Mouse (Mus musculus) MEL (cell line): ENCODE data around the gene Olfr67. TPM values are rescaled to one million over a fixed set of nuclear protein-coding genes. Genes with fewer than 3 reads are reported as not detected.

Experiments
- DNase-seq: peaks from one replicate; pipeline ENCODE4 v3.0.0; 2011; ENCODE audit warnings: low read depth, low spot score
- H3K27ac ChIP-seq: 2 replicates; pipeline ENCODE4 v1.5.1; 2012; ENCODE audit warnings: low read depth, mild to moderate bottlenecking, control low read depth, low read length, moderate library complexity; ENCODE audit not compliant: control insufficient read depth
- H3K27me3 ChIP-seq, 2 experiments: fragments of 150-350 bp in 1 of 2; sonication (generic) in 1 of 2; 2 replicates each; pipeline ENCODE4 v1.6.1; 2012; ENCODE audit warnings: low read length in 2 of 2, mild to moderate bottlenecking in 2 of 2, improper control_type of control experiment in 1 of 2, moderate library complexity in 1 of 2; ENCODE audit not compliant: insufficient read depth in 2 of 2, control insufficient read depth in 1 of 2
- H3K36me3 ChIP-seq, 2 experiments: 2 replicates each; pipeline ENCODE4 v1.6.1; 2012 to 2014; ENCODE audit warnings: low read length in 2 of 2, improper control_type of control experiment in 1 of 2, inconsistent platforms in 1 of 2, mild to moderate bottlenecking in 1 of 2; ENCODE audit not compliant: insufficient read depth in 2 of 2, control insufficient read depth in 1 of 2
- H3K4me1 ChIP-seq, 2 experiments: fragments of 150-350 bp in 1 of 2; sonication (generic) in 1 of 2; 2 replicates each; pipeline ENCODE4 v1.6.1; 2012; ENCODE audit warnings: low read length in 2 of 2, improper control_type of control experiment in 1 of 2, mild to moderate bottlenecking in 1 of 2; ENCODE audit not compliant: insufficient read depth in 2 of 2, control insufficient read depth in 1 of 2
- H3K4me3 ChIP-seq, 2 experiments: fragments of 150-350 bp in 1 of 2; sonication (generic) in 1 of 2; 2 replicates each; pipeline ENCODE4 v1.5.1; 2012; ENCODE audit warnings: low read depth in 2 of 2, low read length in 2 of 2, mild to moderate bottlenecking in 2 of 2, moderate library complexity in 2 of 2, control low read depth in 1 of 2, improper control_type of control experiment in 1 of 2; ENCODE audit not compliant: control insufficient read depth in 1 of 2, insufficient read depth in 1 of 2
- H3K79me2 ChIP-seq: 2 replicates; pipeline ENCODE4 v1.6.1; 2012; ENCODE audit warnings: mild to moderate bottlenecking, low read length, moderate library complexity; ENCODE audit not compliant: control insufficient read depth, poor library complexity, insufficient read depth
- H3K9ac ChIP-seq: 2 replicates; pipeline ENCODE4 v1.6.1; 2012; ENCODE audit warnings: low read depth, mild to moderate bottlenecking, control low read depth, low read length, moderate library complexity; ENCODE audit not compliant: control insufficient read depth, poor library complexity, severe bottlenecking
- H3K9me3 ChIP-seq: fragments of 150-350 bp; sonication (generic); replicated peaks from 2 replicates; pipeline ENCODE4 v1.6.1; 2012; ENCODE audit warnings: mild to moderate bottlenecking, low read length, improper control_type of control experiment, moderate library complexity; ENCODE audit not compliant: insufficient read depth
- BHLHE40 ChIP-seq: IDR thresholded peaks from 2 replicates; pipeline ENCODE4 v1.6.1; 2012; ENCODE audit warnings: low read depth, mild to moderate bottlenecking, inconsistent platforms, low read length, improper control_type of control experiment, borderline replicate concordance
- CTCF ChIP-seq, 3 experiments: IDR thresholded peaks in 2 of 3; conservative IDR thresholded peaks in 1 of 3; 2 replicates each; pipeline ENCODE4 v1.5.1; 2011 to 2012; ENCODE audit warnings: low read length in 3 of 3, low read depth in 2 of 3, mild to moderate bottlenecking in 2 of 3, improper control_type of control experiment in 1 of 3, inconsistent platforms in 1 of 3, mixed read lengths in 1 of 3, moderate library complexity in 1 of 3; ENCODE audit not compliant: control insufficient read depth in 1 of 3, insufficient read depth in 1 of 3, poor library complexity in 1 of 3, severe bottlenecking in 1 of 3
- E2F4 ChIP-seq: IDR thresholded peaks from 2 replicates; pipeline ENCODE4 v1.6.1; 2011; ENCODE audit warnings: low read depth, low read length, improper control_type of control experiment, borderline replicate concordance
- ELF1 ChIP-seq: IDR thresholded peaks from 2 replicates; pipeline ENCODE4 v1.6.1; 2014; ENCODE audit warnings: low read depth, mild to moderate bottlenecking, inconsistent platforms, low read length, improper control_type of control experiment, moderate library complexity
- EP300 ChIP-seq, 2 experiments: IDR thresholded peaks; 2 replicates each; pipeline ENCODE4 v1.6.1; 2011; ENCODE audit warnings: improper control_type of control experiment in 2 of 2, low read length in 2 of 2, low read depth in 1 of 2, mild to moderate bottlenecking in 1 of 2
- ETS1 ChIP-seq: IDR thresholded peaks from 2 replicates; pipeline ENCODE4 v1.6.1; 2012; ENCODE audit warnings: low read depth, mild to moderate bottlenecking, inconsistent platforms, low read length, improper control_type of control experiment, moderate library complexity
- GATA1 ChIP-seq: IDR thresholded peaks from 2 replicates; pipeline ENCODE4 v1.6.1; 2011; ENCODE audit warnings: low read depth, low read length, improper control_type of control experiment
- JUND ChIP-seq: IDR thresholded peaks from 2 replicates; pipeline ENCODE4 v1.6.1; 2011; ENCODE audit warnings: low read depth, mild to moderate bottlenecking, improper control_type of control experiment, low read length
- MAFK ChIP-seq: IDR thresholded peaks from 2 replicates; pipeline ENCODE4 v1.6.1; 2011; ENCODE audit warnings: low read depth, mild to moderate bottlenecking, low read length, improper control_type of control experiment, borderline replicate concordance
- MXI1 ChIP-seq: IDR thresholded peaks from 2 replicates; pipeline ENCODE4 v1.6.1; 2011; ENCODE audit warnings: mild to moderate bottlenecking, low read depth, low read length, improper control_type of control experiment
- MYB ChIP-seq: IDR thresholded peaks from 2 replicates; pipeline ENCODE4 v1.6.1; 2011; ENCODE audit warnings: mild to moderate bottlenecking, low read depth, low read length, improper control_type of control experiment
- MYC ChIP-seq: IDR thresholded peaks from 2 replicates; pipeline ENCODE4 v1.6.1; 2011; ENCODE audit warnings: low read depth, mild to moderate bottlenecking, low read length, improper control_type of control experiment, moderate library complexity
- POLR2A ChIP-seq, 2 experiments: IDR thresholded peaks; 2 replicates each; pipeline ENCODE4 v1.6.1; 2011 to 2012; ENCODE audit warnings: low read length in 2 of 2, mild to moderate bottlenecking in 2 of 2, control low read depth in 1 of 2, improper control_type of control experiment in 1 of 2, low read depth in 1 of 2, moderate library complexity in 1 of 2; ENCODE audit not compliant: control insufficient read depth in 1 of 2, insufficient read depth in 1 of 2, poor library complexity in 1 of 2
- POLR2AphosphoS5 ChIP-seq: IDR thresholded peaks from 2 replicates; pipeline ENCODE4 v1.6.1; 2012; ENCODE audit warnings: low read depth, borderline replicate concordance, mild to moderate bottlenecking, inconsistent platforms, low read length, moderate library complexity, mixed read lengths
- RCOR1 ChIP-seq: IDR thresholded peaks from 2 replicates; pipeline ENCODE4 v1.6.1; 2012; ENCODE audit warnings: low read depth, mild to moderate bottlenecking, inconsistent platforms, low read length, improper control_type of control experiment
- SIN3A ChIP-seq: IDR thresholded peaks from 2 replicates; pipeline ENCODE4 v1.6.1; 2012; ENCODE audit warnings: low read length, improper control_type of control experiment, inconsistent platforms
- TAL1 ChIP-seq: IDR thresholded peaks from 2 replicates; pipeline ENCODE4 v1.6.1; 2012; ENCODE audit warnings: mild to moderate bottlenecking, inconsistent platforms, low read length, moderate library complexity, mixed read lengths
- TBP ChIP-seq: IDR thresholded peaks from 2 replicates; pipeline ENCODE4 v1.8.0; 2011; ENCODE audit warnings: low read depth, low read length, improper control_type of control experiment
- TCF12 ChIP-seq: IDR thresholded peaks from 2 replicates; pipeline ENCODE4 v1.6.1; 2014; ENCODE audit warnings: low read depth, mild to moderate bottlenecking, inconsistent platforms, low read length, improper control_type of control experiment, moderate library complexity
- UBTF ChIP-seq: IDR thresholded peaks from 2 replicates; pipeline ENCODE4 v1.6.1; 2012; ENCODE audit warnings: low read depth, mild to moderate bottlenecking, inconsistent platforms, low read length, improper control_type of control experiment, moderate library complexity, borderline replicate concordance; ENCODE audit not compliant: insufficient read depth
- USF2 ChIP-seq, 2 experiments: IDR thresholded peaks; 2 replicates each; pipeline ENCODE4 v1.6.1; 2011 to 2012; ENCODE audit warnings: improper control_type of control experiment in 2 of 2, low read length in 2 of 2, borderline replicate concordance in 1 of 2, inconsistent platforms in 1 of 2, low read depth in 1 of 2, mild to moderate bottlenecking in 1 of 2; ENCODE audit not compliant: insufficient read depth in 1 of 2
- ZNF384 ChIP-seq: IDR thresholded peaks from 2 replicates; pipeline ENCODE4 v1.6.1; 2012; ENCODE audit warnings: low read depth, mild to moderate bottlenecking, inconsistent platforms, low read length, improper control_type of control experiment
- polyA plus RNA-seq, 2 experiments: library from polyadenylated mRNA; stranded (reverse) in 1 of 2; unstranded in 1 of 2; fragments of >175 nt in 1 of 2; fragments of >200 nt in 1 of 2; gene quantifications; 2 replicates each; pipeline versions ENCODE4 v1.2.1 to v1.2.4; 2012; ENCODE audit warnings: low replicate concordance in 2 of 2, low read depth in 1 of 2; ENCODE audit not compliant: insufficient read length in 2 of 2, insufficient read depth in 1 of 2, missing spikeins in 1 of 2
- total RNA-seq: library from RNA; depleted of rRNA; stranded (reverse); fragments of 300-350 nt; gene quantifications from 2 replicates; pipeline ENCODE4 v1.2.3, GENCODE M21; 2012

The Olfr67 gene
- total and polyA plus RNA-seq, 3 experiments: not detected

GRCm38 (mm10) chr7:103812174-103812573 lies 20.6 kb upstream of the Olfr67 start:
- Histone ChIP-seq H3K9ac (peak overlapping the region; percentile 65), H3K27ac (peak overlapping the region; percentile 92), H3K4me1 (peaks cover 23 to 26% of the 10 kb centered on the region in 2 experiments), H3K4me3 (peak overlapping the region in 1 of 2 experiments; percentile 36; a peak in 3 of 4 replicates), H3K9me3 (no peaks in the 10 kb centered on the region), H3K79me2 (no peaks in the 10 kb centered on the region), H3K27me3 (no peaks in the 10 kb centered on the region), H3K36me3 (peaks cover 0 to 29% of the 10 kb centered on the region in 2 experiments; a peak in 2 of 4 replicates)
- peak; percentile 80 for DNase-seq
- TF ChIP-seq BHLHE40: no peak
- TF ChIP-seq POLR2AphosphoS5: no peak
- no peak for TF ChIP-seq MXI1
- peak; percentile 87 for TF ChIP-seq ETS1
- TF ChIP-seq EP300 (IDR thresholded peaks at IDR 0.05; ENCODE audit: low read depth in 1 of 2, low read length in 2 of 2): peak; percentile 94 to 95
- peak; percentile 54; the same call in 1 of the 2 replicates for TF ChIP-seq JUND
- TF ChIP-seq TCF12: peak; percentile 91
- TF ChIP-seq MYB: peak; percentile 48; the same call in 1 of the 2 replicates
- no peak for TF ChIP-seq USF2 (IDR thresholded peaks at IDR 0.05; ENCODE audit: borderline replicate concordance in 1 of 2, insufficient read depth in 1 of 2, low read depth in 1 of 2, low read length in 2 of 2)
- peak; percentile 70 for TF ChIP-seq SIN3A
- peak; percentile 86 for TF ChIP-seq TAL1
- no peak for TF ChIP-seq MAFK
- TF ChIP-seq POLR2A (IDR thresholded peaks at IDR 0.05; ENCODE audit: control insufficient read depth in 1 of 2, insufficient read depth in 1 of 2, low read depth in 1 of 2, low read length in 2 of 2, poor library complexity in 1 of 2): no peak
- TF ChIP-seq ELF1: peak; percentile 45; the same call in 1 of the 2 replicates
- no peak for TF ChIP-seq TBP
- peak; percentile 93 for TF ChIP-seq GATA1
- no peak for TF ChIP-seq CTCF (IDR thresholded peaks at IDR 0.05 in 2 of 3, conservative IDR thresholded peaks at IDR 0.05 in 1 of 3; ENCODE audit: control insufficient read depth in 1 of 3, insufficient read depth in 1 of 3, low read depth in 2 of 3, low read length in 3 of 3, poor library complexity in 1 of 3, severe bottlenecking in 1 of 3)
- no peak; the same call in 1 of the 2 replicates for TF ChIP-seq ZNF384
- no peak for TF ChIP-seq UBTF
- TF ChIP-seq RCOR1: peak; percentile 70
- 0 out of 2 replicates have a peak, but pooled peaks have one; percentile 48 for TF ChIP-seq MYC
- no peak for TF ChIP-seq E2F4
- TF ChIP-seq, all 39 proteins: peak for 11
